Mouse (Mus musculus) hindbrain, embryonic 14.5 days (tissue): ENCODE data around the gene Nim1k. TPM values are rescaled to one million over a fixed set of nuclear protein-coding genes. Genes with fewer than 3 reads are reported as not detected.
"Not testable (repeated sequence)": the region's sequence is repeated elsewhere in the genome, so short reads cannot be mapped to it uniquely, and the experiment has no call there.

Experiments used
- ATAC-seq: fragments of 200-750 bp; cut with Nextera tagmentation; 2 replicates; pipeline ENCODE4 v1.8.0; 2017; ENCODE audit warnings: moderate number of reproducible peaks, mild to moderate bottlenecking, moderate TSS enrichment, moderate library complexity; ENCODE audit not compliant: low FRiP score
- DNase-seq: peaks from one replicate; pipeline ENCODE4 v3.0.0-alpha.2; 2015; ENCODE audit warnings: low spot score
- H3K27ac ChIP-seq: fragments of 300-500 bp; sonication (generic); 2 replicates; pipeline ENCODE4 v1.5.1; 2014; ENCODE audit warnings: mild to moderate bottlenecking, moderate library complexity
- H3K27me3 ChIP-seq: fragments of 300-500 bp; sonication (generic); 2 replicates; pipeline ENCODE4 v1.6.1; 2014; ENCODE audit warnings: mild to moderate bottlenecking, low read length, mixed read lengths; ENCODE audit not compliant: control insufficient read depth, insufficient read depth
- H3K36me3 ChIP-seq: fragments of 300-500 bp; sonication (generic); replicated peaks from 2 replicates; pipeline ENCODE4 v1.6.1; 2014; ENCODE audit not compliant: control insufficient read depth, insufficient read depth
- H3K4me1 ChIP-seq: fragments of 300-500 bp; sonication (generic); replicated peaks from 2 replicates; pipeline ENCODE4 v1.6.1; 2014; ENCODE audit warnings: antibody characterized with exemption, low read length, mixed read lengths; ENCODE audit not compliant: control insufficient read depth, insufficient read depth
- H3K4me2 ChIP-seq: fragments of 300-500 bp; sonication (generic); replicated peaks from 2 replicates; pipeline ENCODE4 v1.6.1; 2014; ENCODE audit warnings: mild to moderate bottlenecking, moderate library complexity
- H3K4me3 ChIP-seq: fragments of 300-500 bp; sonication (generic); replicated peaks from 2 replicates; pipeline ENCODE4 v1.5.1; 2014; ENCODE audit warnings: mild to moderate bottlenecking, low read length
- H3K9ac ChIP-seq: fragments of 300-500 bp; sonication (generic); 2 replicates; pipeline ENCODE4 v1.6.1; 2014
- H3K9me3 ChIP-seq: fragments of 300-500 bp; sonication (generic); 2 replicates; pipeline ENCODE4 v1.6.1; 2016; ENCODE audit warnings: low read length; ENCODE audit not compliant: control insufficient read depth
- WGBS: fragments of 180-500 bp; shearing (Covaris S2); extraction: QIAGEN DNeasy Blood & Tissue Kit; methylation state at CpG from one replicate; pipeline ENCODE4 v1.1.7; 2014; 5-methylcytosine and 5-hydroxymethylcytosine counted together
- polyA plus RNA-seq: library from polyadenylated mRNA; unstranded; fragments of >200 nt; fragmentation: Nextera tagmentation; extraction: Ambion mirVana; gene quantifications from 2 replicates; pipeline ENCODE4 v1.2.1, GENCODE M21; 2014

Gene Nim1k
- polyA plus RNA-seq, 1 experiment from 2014 or later: 5.4 TPM

DNA sequence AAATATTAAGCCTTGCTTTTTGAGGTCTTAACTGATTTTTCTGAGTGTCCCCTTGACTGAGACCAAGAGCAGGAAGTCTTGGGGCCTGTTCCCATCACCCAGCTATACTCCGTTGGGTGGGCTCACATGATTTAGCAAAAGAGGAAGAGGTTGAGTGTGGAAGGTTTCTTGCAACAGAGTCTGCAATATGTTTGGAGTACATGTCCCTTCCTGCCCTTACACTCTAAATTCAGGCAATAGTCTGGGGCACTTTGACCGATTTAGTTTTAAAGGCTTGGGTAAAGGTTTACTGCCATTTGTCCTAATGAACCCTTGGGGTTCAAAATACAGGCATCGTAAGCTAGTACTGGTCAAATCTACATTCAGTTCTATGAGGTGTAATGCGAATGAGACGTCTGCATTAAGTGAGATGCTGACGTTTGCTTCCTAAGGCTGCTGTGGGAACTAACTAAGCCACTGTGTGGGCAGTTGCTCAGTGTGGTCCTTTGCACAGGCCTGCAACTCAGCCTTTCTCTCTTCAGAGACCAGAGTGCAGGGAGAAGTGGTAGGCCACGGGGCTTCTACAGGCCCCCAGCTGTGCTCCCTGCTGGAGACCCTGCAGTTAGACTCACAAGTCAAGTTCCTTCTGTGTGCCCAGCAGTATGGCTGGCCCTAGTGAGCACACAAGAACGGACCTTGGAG lies 42.4 kb downstream of the Nim1k start:
- no peak overlapping the region for H3K4me2 ChIP-seq
- no peaks in the 10 kb centered on the region for H3K27me3 ChIP-seq
- H3K36me3 ChIP-seq: peaks cover 55% of the 10 kb centered on the region
- WGBS: 75% methylated on average over 8 of the region's 8 CpGs
- H3K27ac ChIP-seq: no peak overlapping the region
- H3K4me1 ChIP-seq: no peaks in the 10 kb centered on the region
- H3K9me3 ChIP-seq: no peaks in the 10 kb centered on the region
- H3K4me3 ChIP-seq: no peak overlapping the region
- DNase-seq (no peak), ATAC-seq (no peak)
- no peak overlapping the region for H3K9ac ChIP-seq

DNA sequence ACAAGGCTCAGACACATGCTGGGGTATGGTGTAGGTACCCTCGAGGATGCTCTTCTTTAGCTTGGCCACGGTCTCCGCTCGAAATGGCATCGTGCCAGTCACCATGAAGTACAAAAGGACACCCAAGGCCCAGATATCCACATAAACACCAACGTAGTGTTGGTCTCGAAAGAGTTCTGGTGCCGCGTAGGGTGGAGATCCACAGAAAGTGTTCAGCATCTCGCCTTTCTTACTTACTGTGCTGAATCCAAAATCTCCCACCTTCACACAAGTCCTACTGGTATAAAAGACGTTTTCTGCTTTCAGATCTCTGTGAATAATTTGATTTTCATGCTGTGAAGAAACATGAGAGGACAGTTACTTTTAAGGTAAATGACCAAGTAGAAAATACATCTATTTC lies 43.2 kb downstream of the Nim1k start:
- H3K9ac ChIP-seq: no peak overlapping the region
- no peak overlapping the region for H3K27ac ChIP-seq
- H3K27me3 ChIP-seq: no peaks in the 10 kb centered on the region
- ATAC-seq (no peak), DNase-seq (no peak)
- peaks cover 62% of the 10 kb centered on the region for H3K36me3 ChIP-seq
- WGBS: 91% methylated on average over 11 of the region's 11 CpGs
- H3K4me1 ChIP-seq: no peaks in the 10 kb centered on the region
- H3K4me3 ChIP-seq: no peak overlapping the region
- H3K4me2 ChIP-seq: no peak overlapping the region
- no peaks in the 10 kb centered on the region for H3K9me3 ChIP-seq

DNA sequence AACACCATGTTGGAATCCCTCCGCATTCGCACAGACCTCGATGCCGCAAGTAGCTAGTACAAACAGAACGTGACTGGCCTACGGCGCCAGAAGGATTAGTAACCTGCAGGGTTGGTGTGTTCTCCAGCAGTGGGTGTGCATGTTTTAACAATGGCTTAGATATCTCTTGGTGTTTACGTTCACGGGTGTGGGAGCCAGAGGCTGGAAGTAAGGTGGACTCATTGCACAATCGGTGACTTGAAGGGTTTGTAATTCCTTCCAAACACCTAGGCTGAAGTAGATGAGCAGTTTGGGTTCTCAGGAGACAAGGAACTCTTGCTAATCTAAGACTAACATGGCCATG lies 45.4 kb downstream of the Nim1k start:
- no peaks in the 10 kb centered on the region for H3K27me3 ChIP-seq
- H3K9me3 ChIP-seq: no peaks in the 10 kb centered on the region
- no peak overlapping the region for H3K4me3 ChIP-seq
- ATAC-seq: no peak; the same call in 1 of the 2 replicates
- H3K36me3 ChIP-seq: peaks cover 82% of the 10 kb centered on the region
- H3K9ac ChIP-seq: no peak overlapping the region
- H3K27ac ChIP-seq: no peak overlapping the region
- H3K4me1 ChIP-seq: no peaks in the 10 kb centered on the region
- no peak overlapping the region for H3K4me2 ChIP-seq
- 86% methylated on average over 10 of the region's 10 CpGs for WGBS
- DNase-seq: no peak

DNA sequence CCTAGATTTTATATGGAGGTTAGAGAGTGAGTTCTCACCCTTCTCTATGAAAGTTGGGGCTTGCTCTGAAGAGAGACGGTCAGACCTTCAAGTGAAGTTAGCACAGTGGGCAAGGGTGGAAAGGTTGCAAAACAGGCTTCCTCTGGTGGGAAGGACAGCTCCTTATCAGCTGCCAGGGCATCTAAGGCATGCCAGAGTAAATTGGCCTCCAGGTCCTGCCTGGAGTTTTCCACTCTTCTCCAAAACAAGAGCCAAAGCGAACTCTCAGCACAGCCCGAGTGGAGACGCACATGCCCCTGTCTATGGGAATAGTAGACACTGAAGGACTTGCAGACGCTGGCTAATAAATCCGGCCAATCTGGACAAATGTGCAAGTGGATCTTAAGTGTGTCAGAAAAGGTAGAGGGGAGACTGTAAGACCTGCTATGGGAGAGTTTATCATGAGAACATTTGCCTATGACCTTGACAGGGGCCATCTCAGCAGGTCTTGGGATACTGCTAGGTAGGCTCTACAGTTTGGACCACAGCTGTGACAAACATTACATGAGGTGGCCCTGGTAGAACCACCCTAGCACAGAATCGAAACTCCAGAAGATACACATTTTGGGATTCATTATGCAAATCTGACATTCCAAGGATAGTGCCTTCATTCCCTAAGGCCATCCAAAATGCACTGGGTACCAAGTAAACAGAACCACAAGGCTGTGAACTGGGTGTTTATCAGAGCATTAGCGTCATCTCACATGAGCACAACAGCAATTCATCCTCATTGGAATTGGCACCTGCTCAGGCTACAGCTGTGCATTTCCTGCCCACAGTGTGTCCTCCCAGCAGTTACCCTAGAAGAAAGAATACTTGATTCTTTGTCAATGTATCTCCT lies 46.1 kb downstream of the Nim1k start:
- Histone ChIP-seq H3K4me1 (no peaks in the 10 kb centered on the region), H3K27ac (no peak overlapping the region), H3K9ac (no peak overlapping the region), H3K4me2 (no peak overlapping the region), H3K9me3 (no peaks in the 10 kb centered on the region), H3K36me3 (peaks cover 87% of the 10 kb centered on the region), H3K4me3 (no peak overlapping the region), H3K27me3 (no peaks in the 10 kb centered on the region)
- ATAC-seq (peak; percentile 41; the same call in 1 of the 2 replicates), DNase-seq (no peak)
- WGBS: 90% methylated on average over 8 of the region's 8 CpGs

DNA sequence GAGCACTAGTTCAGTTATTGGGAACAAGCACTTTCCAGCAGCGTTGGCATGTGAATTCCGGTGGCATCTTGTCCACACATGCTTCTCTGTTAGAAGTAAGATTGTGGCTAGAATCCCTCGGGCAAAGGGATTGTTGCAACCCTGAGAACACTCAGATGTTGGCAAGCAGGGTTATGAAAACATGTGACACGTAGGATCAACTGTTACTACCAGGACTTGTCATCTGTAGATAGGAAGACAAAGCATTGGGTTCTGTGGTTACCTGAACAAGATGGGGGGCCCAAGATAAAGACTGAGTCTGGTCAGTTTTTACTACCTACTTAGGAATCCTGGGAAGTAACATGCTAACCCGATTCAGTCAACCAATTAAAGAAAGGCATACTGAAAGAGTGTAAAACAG lies 46.7 kb downstream of the Nim1k start:
- Histone ChIP-seq H3K27ac (no peak overlapping the region), H3K9me3 (no peaks in the 10 kb centered on the region), H3K9ac (no peak overlapping the region), H3K4me3 (no peak overlapping the region), H3K4me1 (no peaks in the 10 kb centered on the region), H3K36me3 (peaks cover 89% of the 10 kb centered on the region), H3K4me2 (no peak overlapping the region), H3K27me3 (no peaks in the 10 kb centered on the region)
- ATAC-seq (no peak), DNase-seq (no peak)
- WGBS: 92% methylated on average over 5 of the region's 5 CpGs

DNA sequence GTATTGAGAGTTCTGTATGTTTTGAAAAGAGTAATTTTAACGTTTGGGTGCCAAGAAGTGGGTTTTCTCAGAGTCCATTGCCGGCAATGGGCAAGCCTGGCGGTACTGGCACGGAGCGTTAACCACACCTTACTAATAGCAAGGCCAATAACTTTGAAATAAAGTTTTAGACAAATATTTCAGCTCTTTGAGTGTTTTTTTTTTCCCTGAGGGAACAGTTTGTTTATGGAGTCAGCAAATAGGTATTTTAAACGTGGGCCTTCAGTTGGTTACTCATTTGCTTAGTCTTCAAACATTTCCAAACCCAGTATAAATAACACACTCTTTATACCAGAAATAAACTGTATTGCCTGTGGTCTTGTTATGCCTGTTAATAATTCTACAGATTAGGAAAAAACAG lies 47.8 kb downstream of the Nim1k start:
- Histone ChIP-seq H3K4me3 (no peak overlapping the region), H3K9ac (no peak overlapping the region), H3K4me1 (no peaks in the 10 kb centered on the region), H3K27me3 (no peaks in the 10 kb centered on the region), H3K9me3 (no peaks in the 10 kb centered on the region), H3K36me3 (peaks cover 91% of the 10 kb centered on the region), H3K4me2 (no peak overlapping the region), H3K27ac (no peak overlapping the region)
- WGBS: 93% methylated on average over 6 of the region's 6 CpGs
- DNase-seq (no peak), ATAC-seq (no peak)

DNA sequence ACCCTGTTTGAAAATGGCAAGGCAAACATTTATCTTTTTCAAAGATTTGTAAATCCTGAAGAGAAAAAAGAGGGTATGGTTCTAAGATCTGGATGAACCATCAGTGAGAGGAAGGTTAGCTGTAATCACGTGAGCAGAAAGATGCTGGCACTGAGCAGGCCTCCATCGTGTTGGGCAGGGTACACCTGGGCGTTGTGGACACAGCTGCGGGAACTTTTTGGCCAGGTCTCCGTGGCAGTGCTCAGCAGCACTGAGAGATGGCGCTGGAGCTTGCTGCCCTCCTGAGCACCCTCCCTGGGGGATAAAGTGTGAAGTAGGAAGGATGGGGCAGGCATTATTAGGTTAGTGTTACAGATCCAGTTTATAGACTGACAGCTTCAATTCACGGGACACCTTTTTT lies 48.7 kb downstream of the Nim1k start:
- Histone ChIP-seq H3K9ac (no peak overlapping the region), H3K36me3 (peaks cover 92% of the 10 kb centered on the region), H3K4me2 (no peak overlapping the region), H3K27ac (no peak overlapping the region), H3K4me3 (no peak overlapping the region), H3K4me1 (no peaks in the 10 kb centered on the region), H3K27me3 (no peaks in the 10 kb centered on the region), H3K9me3 (no peaks in the 10 kb centered on the region)
- ATAC-seq: no peak
- DNase-seq: no peak
- 80% methylated on average over 7 of the region's 7 CpGs for WGBS

DNA sequence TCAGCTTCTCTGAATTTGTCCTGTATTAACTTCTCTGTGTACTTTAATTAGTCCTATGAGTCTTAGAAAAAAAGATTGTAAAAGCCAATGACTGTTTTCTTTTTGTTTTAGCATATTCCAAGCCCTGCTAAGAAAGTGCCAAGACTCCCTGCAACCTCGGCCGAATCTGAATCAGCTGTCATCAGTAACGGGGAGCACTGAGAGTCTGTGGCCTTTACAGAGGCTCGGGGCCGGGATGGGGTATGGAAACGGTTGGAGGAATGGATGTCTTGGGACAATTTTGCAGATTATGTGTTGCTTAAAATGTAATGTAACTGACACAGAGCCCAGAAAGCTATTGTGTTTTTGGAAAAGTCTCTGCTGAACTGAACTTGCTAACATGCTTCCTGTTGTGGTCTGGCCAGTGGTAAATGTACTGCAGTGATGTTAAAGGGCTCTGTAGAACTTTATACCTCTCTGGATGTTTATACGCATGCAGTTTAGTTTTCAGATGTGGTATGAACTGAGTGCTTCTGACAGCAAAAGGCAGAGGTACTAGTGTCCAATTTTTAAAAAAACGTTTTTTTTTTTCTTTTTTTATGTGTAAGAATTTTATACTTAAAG lies 49.3 kb downstream of the Nim1k start:
- not testable (repeated sequence) for H3K9me3 ChIP-seq, H3K4me1 ChIP-seq, H3K4me3 ChIP-seq, H3K4me2 ChIP-seq, DNase-seq, ATAC-seq, H3K27me3 ChIP-seq, H3K9ac ChIP-seq, H3K27ac ChIP-seq
- peaks cover 95% of the 10 kb centered on the region for H3K36me3 ChIP-seq
- 90% methylated on average over 7 of the region's 8 CpGs for WGBS

DNA sequence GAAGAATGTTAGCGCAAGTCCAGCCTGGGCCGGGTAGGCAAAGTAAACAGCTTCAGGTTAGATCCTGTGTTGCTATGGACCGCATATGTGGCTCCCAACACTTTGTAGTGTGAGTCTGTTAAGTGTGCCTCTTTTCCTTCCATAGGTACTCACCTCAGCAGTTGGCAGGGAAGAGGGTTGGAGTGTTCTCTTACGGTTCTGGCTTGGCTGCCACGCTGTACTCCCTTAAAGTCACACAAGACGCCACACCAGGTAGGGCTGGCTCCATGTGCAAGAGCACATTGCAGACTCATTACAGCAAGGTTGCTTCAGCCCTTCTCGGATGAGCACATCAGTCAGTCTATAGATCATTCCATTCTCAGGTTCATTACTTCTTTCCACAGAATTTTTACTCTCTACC lies 51.4 kb downstream of the Nim1k start:
- ATAC-seq: no peak

More for the DNA sequence above, 51.4 kb downstream of the Nim1k start:
- DNase-seq: no peak
- Histone ChIP-seq H3K4me3 (no peak overlapping the region), H3K4me2 (no peak overlapping the region), H3K4me1 (no peaks in the 10 kb centered on the region), H3K27me3 (no peaks in the 10 kb centered on the region), H3K36me3 (peaks cover 96% of the 10 kb centered on the region), H3K9me3 (no peaks in the 10 kb centered on the region), H3K27ac (no peak overlapping the region), H3K9ac (no peak overlapping the region)
- 96% methylated on average over 7 of the region's 7 CpGs for WGBS
